Mouse (Mus musculus) lung, postnatal 10 days (tissue): ENCODE measurements at regions not wholly inside any gene's neighbourhood (a gene's known extent, or its start where the extent isn't known, plus 50 kb on each side); places are given as distances from the start of the nearest gene placed in this dataset.
"Not testable (repeated sequence)": the region's sequence is repeated elsewhere in the genome, so short reads cannot be mapped to it uniquely, and the experiment has no call there.

ENCODE experiments used
- DNase-seq: peaks from one replicate; pipeline ENCODE4 v3.0.0; 2021

GRCm38 (mm10) chr4:23567827-23568226, 928.4 kb upstream of the Mms22l start:
- DNase-seq, result no peak

- no peak for DNase-seq
Measured at GRCm38 (mm10) chr4:23573013-23573412, 923.2 kb upstream of the Mms22l start.

DNA sequence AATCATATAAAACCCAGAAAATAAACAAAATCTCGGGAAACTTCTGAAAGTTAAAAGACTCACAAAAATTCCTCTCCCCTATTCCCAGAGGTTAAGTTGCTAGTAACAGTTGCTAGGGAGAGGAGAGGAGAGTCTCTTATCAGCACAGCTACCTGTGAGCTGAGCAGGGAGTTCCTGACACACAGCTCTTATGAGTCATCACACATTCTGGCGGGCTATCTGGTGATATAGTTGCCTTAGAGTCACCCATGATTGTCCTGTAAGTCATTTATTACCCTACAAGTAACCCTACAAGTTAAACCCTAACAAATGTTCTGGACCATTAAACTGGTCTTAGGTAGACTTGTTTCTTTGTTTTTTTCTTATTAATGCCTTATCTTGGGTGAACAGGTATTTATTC, 908.8 kb upstream of the Mms22l start:
- no peak for DNase-seq

DNA sequence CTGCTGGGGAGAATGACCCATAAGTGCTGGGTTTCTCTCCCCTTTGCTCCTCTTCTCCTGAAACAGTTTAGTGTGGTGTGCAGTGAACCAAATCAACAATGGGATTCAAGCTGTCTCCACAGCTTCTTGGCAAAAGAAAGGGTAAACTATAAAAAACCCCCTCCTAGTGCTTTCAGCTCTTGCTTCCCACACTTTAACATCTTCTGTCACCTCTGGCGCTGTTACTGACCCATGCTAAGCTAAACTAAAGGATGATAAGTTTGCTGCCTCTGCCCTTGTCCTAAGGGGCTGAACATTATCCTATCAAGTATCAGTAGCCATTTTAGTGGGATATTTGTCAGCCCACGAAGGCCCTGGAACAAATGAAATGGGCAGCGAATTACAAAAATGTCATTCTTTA, 905.4 kb upstream of the Mms22l start:
- DNase-seq, result no peak

GRCm38 (mm10) chr4:23591593-23591992, 904.7 kb upstream of the Mms22l start:
- DNase-seq, result no peak

DNA sequence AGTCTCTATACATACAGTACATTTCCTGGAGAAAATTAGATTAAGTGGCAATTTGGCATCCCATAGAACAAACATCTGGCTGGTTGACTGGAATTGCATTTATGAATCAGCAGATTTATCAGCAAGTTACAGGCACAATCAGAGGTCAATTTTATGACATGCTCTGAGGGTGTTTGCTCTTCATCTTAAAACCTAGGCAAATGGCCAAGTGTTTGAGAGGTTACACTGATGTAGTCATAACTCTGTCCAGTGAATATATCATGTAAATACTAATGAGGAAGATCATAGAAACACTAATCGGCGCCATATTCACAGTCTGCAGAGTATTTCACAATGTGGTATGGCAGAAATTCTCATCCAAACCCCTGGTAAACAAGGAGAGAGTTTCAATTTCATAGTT, 896.2 kb upstream of the Mms22l start:
- DNase-seq, result no peak

DNA sequence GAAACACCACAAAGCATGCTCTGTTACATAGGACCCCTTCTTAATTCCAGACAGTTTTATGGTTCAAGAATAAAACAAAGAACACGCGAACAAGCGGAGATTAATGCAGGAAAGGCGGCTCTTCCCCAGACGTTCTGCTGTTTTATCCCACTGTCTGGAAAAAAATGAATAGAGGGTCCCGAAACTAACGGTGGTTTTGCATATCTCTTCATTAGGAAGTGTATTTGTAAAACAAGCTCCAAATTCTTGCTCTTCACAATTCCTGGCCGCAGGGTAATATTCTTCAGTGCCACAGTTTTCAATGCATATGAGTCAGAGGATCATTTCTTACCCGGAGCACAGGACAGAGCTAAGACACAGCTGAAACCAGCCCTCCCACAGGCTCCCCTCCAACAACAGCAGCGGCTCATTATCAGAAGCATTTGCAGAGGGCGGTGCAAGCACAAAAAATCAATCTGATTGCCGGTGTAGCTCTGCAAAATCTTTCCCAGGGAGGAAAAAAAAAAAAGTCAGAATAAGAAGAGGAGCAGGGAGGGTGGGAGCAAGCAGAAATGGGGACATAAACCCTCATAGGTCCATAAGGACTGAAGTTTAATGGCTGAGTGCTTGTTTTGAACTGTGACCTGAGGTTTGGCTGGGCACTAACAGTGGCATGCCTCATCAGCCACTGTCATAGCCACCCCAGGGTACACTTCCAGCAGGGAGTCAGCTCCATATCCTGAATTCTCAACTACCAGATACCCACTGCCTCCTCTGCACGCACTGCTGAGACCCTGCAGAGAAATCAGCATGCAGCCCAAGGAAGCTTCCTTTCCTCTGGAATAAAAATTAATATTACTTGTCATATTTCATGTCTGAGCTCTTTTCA, 894.6 kb upstream of the Mms22l start:
- no peak for DNase-seq

- DNase-seq, result no peak
Measured at GRCm38 (mm10) chr4:23602294-23602932, 893.8 kb upstream of the Mms22l start.

GRCm38 (mm10) chr4:23607348-23607747, 888.9 kb upstream of the Mms22l start:
- DNase-seq, result no peak

DNA sequence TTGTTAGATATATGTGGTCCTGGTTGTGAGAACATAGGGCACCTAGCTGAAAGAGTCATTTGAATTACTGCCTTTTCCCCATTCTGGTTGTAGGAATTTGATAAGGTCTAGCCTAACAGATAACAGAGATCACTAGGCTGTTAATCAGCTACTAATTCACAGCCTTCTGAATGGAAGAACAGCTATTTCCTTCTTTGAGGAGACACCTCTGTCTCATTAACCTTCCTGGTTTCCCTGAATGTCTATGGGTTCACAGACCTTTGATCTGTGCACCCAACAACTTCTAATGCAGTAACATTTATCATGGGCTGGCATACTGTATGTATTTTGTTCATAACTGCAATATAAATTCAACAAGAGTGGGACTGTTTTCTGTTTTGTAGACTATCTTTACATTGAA, 875.0 kb upstream of the Mms22l start:
- no peak for DNase-seq

DNA sequence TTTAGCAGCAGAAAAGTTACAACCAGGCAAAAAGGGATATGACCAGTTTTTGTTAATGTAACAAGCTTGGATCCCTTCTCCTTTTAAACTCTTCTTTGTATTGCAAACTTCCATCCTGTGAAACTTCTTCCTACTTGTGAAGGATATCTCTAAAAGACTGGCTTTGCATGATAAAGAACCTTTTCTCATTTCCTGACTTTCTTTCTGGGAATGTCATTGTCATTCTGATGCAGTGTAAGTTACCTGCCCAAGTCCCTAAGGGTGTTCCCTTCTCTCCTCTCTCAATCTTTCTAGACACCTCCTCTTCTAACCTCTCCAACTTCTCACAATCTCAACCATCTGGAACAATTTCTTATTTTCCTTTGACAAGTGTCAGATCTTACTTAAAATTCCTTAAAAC, 874.0 kb upstream of the Mms22l start:
- no peak for DNase-seq

- DNase-seq, result no peak
Measured at GRCm38 (mm10) chr4:23636231-23636928, 859.9 kb upstream of the Mms22l start.

DNA sequence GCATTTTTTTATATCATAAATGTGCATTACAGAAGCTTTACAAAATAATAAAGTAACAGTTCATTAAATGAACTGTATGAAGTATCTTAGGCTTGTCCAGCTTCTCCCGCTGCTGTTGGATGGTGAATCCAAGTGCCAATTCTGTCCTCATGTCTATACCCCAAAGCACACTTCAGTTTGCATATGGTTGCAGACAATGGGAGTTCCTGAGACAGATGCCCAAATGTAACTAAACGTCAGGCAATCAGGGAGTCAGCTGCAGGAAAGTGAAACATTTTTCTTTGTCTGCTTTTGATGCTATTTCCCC, 859.4 kb upstream of the Mms22l start:
- no peak for DNase-seq

DNA sequence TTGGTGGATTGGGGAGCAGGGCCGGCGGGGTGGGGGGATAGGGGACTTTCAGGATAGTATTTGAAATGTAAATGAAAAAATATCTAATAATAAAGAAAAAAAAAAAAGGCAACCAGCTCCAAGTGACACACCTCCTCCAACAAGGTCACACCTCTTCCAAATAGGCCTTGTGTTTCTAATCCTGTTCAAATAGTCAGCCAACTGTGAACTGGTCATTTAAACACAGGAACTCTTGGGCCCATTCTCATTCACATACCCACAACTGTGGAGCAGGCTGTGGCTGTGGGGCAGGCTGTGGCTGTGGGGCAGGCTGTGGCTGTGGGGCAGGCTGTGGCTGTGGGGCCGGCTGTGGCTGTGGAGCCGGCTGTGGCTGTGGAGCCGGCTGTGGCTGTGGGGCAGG, 839.6 kb upstream of the Mms22l start:
- DNase-seq, result not testable (repeated sequence)

GRCm38 (mm10) chr4:23668896-23669295, 827.4 kb upstream of the Mms22l start:
- no peak for DNase-seq

- no peak for DNase-seq
Measured at GRCm38 (mm10) chr4:23703626-23704025, 792.6 kb upstream of the Mms22l start.

DNA sequence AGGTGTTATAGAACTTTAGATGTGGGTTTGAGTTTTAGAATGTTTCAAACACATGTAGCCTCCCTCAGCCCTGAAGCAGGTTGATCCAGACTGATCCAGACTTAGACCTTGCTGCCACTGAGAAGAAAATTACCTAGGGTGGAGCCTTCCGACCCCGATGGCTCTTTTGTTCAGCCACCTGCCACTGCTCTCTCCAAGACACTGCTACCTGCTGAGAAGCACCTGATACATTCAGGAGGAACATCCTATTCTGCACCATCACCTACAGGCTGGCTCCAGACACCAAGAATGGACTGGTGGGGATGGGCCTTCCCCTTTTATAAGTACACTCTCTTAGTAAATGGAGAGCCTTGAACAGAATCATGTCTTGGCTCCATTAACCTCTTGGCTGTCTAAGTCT, 785.5 kb upstream of the Mms22l start:
- no peak for DNase-seq

GRCm38 (mm10) chr4:23713781-23714415, 782.4 kb upstream of the Mms22l start:
- no peak for DNase-seq

GRCm38 (mm10) chr4:23727846-23728245, 768.4 kb upstream of the Mms22l start:
- DNase-seq, result no peak

DNA sequence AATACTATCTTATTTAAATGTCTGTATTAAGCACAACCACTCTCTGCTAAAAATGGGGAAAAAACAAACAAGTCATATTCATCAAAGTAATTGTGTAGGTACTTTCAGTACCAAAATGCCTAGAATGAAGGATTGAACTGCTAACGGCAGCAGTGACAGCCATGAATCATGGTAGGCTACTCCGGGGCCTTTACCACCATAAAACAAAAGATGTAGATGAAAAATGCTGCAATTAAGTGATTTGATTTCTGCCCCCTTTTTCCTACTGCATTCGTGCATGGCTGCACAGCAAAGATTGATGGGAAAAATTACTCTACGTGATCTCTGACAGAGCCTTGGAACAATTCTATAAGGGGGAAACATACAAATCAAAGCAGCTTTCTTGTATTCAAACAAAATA, 763.8 kb upstream of the Mms22l start:
- no peak for DNase-seq

- no peak for DNase-seq
Measured at GRCm38 (mm10) chr4:23744079-23744478, 752.2 kb upstream of the Mms22l start.

- DNase-seq, result no peak
Measured at GRCm38 (mm10) chr4:23758005-23758404, 738.2 kb upstream of the Mms22l start.

- no peak for DNase-seq
Measured at GRCm38 (mm10) chr4:23787417-23788204, 708.6 kb upstream of the Mms22l start.
